Mouse (Mus musculus) kidney, embryonic 16.5 days (tissue): ENCODE measurements around the gene Alpi. TPM values are rescaled to one million over a fixed set of nuclear protein-coding genes. Genes with fewer than 3 reads are reported as not detected.

Experiments
- ATAC-seq: fragments of 200-750 bp; cut with Nextera tagmentation; 2 replicates; pipeline ENCODE4 v1.8.0; 2017; ENCODE audit warnings: moderate TSS enrichment; ENCODE audit not compliant: low FRiP score, low TSS enrichment
- H3K27ac ChIP-seq: fragments of 300-500 bp; sonication (generic); 2 replicates; pipeline ENCODE4 v1.5.1; 2014; ENCODE audit warnings: low read length
- H3K27me3 ChIP-seq: fragments of 300-500 bp; sonication (generic); 2 replicates; pipeline ENCODE4 v1.6.1; 2014; ENCODE audit warnings: low read length, control low read depth, mixed read lengths; ENCODE audit not compliant: insufficient read depth
- H3K36me3 ChIP-seq: fragments of 300-500 bp; sonication (generic); 2 replicates; pipeline ENCODE4 v1.6.1; 2014; ENCODE audit warnings: low read length, control low read depth, mixed read lengths; ENCODE audit not compliant: insufficient read depth
- H3K4me1 ChIP-seq: fragments of 300-500 bp; sonication (generic); 2 replicates; pipeline ENCODE4 v1.6.1; 2014; ENCODE audit warnings: low read length, control low read depth, mixed read lengths; ENCODE audit not compliant: insufficient read depth
- H3K4me2 ChIP-seq: fragments of 300-500 bp; sonication (generic); replicated peaks from 2 replicates; pipeline ENCODE4 v1.6.1; 2014; ENCODE audit warnings: low read depth, low read length
- H3K4me3 ChIP-seq: fragments of 300-500 bp; sonication (generic); 2 replicates; pipeline ENCODE4 v1.5.1; 2014; ENCODE audit warnings: mild to moderate bottlenecking, low read length
- H3K9ac ChIP-seq: fragments of 300-500 bp; sonication (generic); replicated peaks from 2 replicates; pipeline ENCODE4 v1.6.1; 2014; ENCODE audit warnings: low read length
- H3K9me3 ChIP-seq: fragments of 300-500 bp; sonication (generic); 2 replicates; pipeline ENCODE4 v1.6.1; 2016; ENCODE audit warnings: low read length, control low read depth
- WGBS: fragments of 180-500 bp; shearing (Covaris S2); extraction: QIAGEN DNeasy Blood & Tissue Kit; methylation state at CpG from one replicate; pipeline ENCODE4 v1.1.7; 2014; 5-methylcytosine and 5-hydroxymethylcytosine counted together
- polyA plus RNA-seq: library from polyadenylated mRNA; unstranded; fragments of >200 nt; fragmentation: Nextera tagmentation; extraction: Ambion mirVana; gene quantifications from 2 replicates; pipeline ENCODE4 v1.2.1, GENCODE M21; 2015

Alpi gene
- 0.06 TPM in 1 of 2 replicates, not detected in the other for polyA plus RNA-seq

DNA sequence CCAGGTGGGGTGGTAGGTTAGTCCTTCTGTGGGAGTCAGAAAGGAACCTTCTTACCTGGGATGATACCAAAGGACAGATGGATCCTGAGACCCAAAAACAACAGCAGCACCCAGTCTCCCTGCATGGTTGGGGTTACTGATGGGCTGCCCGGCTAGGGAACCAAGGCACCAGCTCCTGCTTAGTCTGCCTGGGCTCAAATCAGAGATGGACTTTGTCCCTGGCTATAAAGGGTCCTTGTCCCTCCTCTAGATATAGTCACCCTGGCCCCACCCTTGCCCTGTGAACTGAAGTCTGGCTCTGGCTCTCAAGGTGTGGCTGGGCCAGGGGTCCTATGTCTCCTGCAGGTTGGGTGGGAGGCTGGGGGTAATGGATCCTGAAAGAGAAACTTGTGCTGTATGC is at the start of gene Alpi:
Gene Alpi, minus strand, starts transcription at position 196 of the 400 bp plus-strand sequence.
- H3K4me3 ChIP-seq, result no peak within 1 kb of the TSS
- no peak for ATAC-seq
- H3K27ac ChIP-seq, result no peak within 1 kb of the TSS
- 94% methylated on average over 1 of the region's 1 CpGs for WGBS
- no peaks in the 10 kb centered on the region; the same call in 1 of the 2 replicates for H3K27me3 ChIP-seq
- no peaks in the 10 kb centered on the region for H3K36me3 ChIP-seq
- no peaks in the 10 kb centered on the region for H3K9me3 ChIP-seq
- no peak within 1 kb of the TSS for H3K4me2 ChIP-seq
- no peak within 1 kb of the TSS for H3K9ac ChIP-seq
- H3K4me1 ChIP-seq, result no peaks in the 10 kb centered on the region

DNA sequence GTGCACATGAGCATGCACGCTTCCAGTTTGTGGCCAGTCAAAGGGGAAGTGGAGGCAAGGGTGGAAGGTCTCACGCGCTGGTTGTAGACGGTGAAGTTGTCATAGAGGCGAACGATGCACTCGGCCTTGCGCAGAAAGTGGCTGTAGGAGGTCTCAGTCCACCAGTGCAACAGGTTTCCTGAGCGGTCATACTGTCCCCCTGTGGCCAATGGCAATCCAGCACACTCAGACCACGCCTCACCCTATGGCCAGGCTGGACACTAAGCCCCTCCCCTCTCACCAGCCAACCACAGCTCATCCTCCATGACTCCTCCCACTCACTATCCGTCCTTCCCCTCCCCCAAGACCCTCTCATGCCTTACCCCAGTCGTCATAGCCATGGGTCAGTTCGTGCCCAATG is 48.0 kb upstream of the Alpi start:
- 35% methylated on average over 13 of the region's 13 CpGs for WGBS
- H3K27me3 ChIP-seq, result peaks cover 40% of the 10 kb centered on the region
- H3K36me3 ChIP-seq, result no peaks in the 10 kb centered on the region
- H3K27ac ChIP-seq, result no peak overlapping the region
- H3K9ac ChIP-seq, result no peak overlapping the region
- ATAC-seq, result no peak
- H3K4me2 ChIP-seq, result no peak overlapping the region
- H3K4me3 ChIP-seq, result no peak overlapping the region
- H3K9me3 ChIP-seq, result no peaks in the 10 kb centered on the region
- peaks cover 6% of the 10 kb centered on the region for H3K4me1 ChIP-seq

DNA sequence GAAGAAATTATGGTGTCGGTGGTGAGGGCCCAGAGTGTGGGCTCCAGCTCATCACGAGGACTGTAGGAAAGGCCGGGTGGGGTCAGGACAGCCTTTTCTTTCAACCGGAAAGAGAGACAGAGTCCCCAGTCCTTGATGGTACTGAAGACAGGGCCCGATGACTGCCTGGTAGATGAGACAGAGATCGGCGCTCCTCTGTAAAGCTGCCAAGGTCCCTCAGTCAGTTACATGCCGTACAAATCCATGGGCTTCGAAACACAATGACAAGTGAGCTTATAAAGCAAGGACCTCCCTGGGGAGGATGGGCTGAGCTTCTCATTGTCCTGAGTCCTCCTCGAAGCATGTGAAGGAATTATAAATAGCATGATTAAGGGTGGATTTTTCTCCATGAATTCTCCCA is 41.7 kb upstream of the Alpi start:
- Histone ChIP-seq H3K4me1 (no peaks in the 10 kb centered on the region), H3K9me3 (no peaks in the 10 kb centered on the region), H3K27ac (no peak overlapping the region), H3K36me3 (no peaks in the 10 kb centered on the region), H3K27me3 (no peaks in the 10 kb centered on the region), H3K4me3 (no peak overlapping the region), H3K9ac (no peak overlapping the region), H3K4me2 (no peak overlapping the region)
- ATAC-seq, result no peak
- 77% methylated on average over 10 of the region's 10 CpGs for WGBS

DNA sequence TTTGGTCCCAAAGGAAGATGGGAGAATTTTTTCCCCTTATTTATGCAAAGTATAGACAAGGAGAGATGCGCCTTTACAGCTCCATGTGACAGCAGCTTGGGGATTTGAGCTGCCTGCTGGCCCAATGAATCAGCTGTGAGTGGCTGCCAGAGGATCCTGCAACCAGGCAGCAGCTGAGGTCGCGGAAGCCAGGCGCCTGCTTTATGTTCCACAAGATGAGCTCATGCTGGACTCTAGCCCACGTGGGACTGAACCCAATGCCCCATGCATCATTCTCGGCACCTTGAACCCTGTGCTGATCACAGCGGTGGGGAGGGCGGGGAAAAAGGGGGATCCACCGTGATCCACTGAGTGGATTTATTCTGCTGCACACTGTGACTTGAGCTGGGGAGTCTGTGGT is 41.0 kb upstream of the Alpi start:
- H3K27me3 ChIP-seq, result no peaks in the 10 kb centered on the region
- no peaks in the 10 kb centered on the region for H3K36me3 ChIP-seq
- H3K4me2 ChIP-seq, result no peak overlapping the region
- H3K4me1 ChIP-seq, result no peaks in the 10 kb centered on the region
- no peak for ATAC-seq
- WGBS, result 55% methylated on average over 9 of the region's 9 CpGs
- no peak overlapping the region for H3K9ac ChIP-seq
- no peak overlapping the region for H3K27ac ChIP-seq
- H3K4me3 ChIP-seq, result no peak overlapping the region
- no peaks in the 10 kb centered on the region for H3K9me3 ChIP-seq

DNA sequence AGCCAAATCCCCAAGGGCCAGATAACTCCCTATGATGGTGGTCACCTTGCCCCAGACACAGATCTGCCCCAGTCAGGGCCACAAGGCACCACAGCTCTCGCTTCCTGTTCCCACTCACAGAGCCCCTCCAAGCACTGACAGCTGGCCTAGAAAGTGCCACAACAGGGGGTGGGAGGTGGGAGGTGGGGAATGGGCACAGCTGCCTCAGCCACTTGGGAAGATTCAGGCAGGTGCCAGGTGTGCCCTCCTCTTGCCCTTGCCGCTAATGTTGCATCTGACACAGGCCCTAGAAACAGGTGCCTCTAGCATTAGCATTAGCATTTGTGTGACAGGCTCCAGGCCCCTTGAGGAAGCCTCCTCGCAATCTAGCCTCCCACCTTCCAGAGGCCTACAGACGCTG is 40.1 kb upstream of the Alpi start:
- no peaks in the 10 kb centered on the region for H3K9me3 ChIP-seq
- H3K9ac ChIP-seq, result no peak overlapping the region
- ATAC-seq, result no peak
- no peak overlapping the region for H3K27ac ChIP-seq
- 92% methylated on average over 4 of the region's 4 CpGs for WGBS
- H3K36me3 ChIP-seq, result no peaks in the 10 kb centered on the region
- H3K4me3 ChIP-seq, result no peak overlapping the region
- H3K4me1 ChIP-seq, result no peaks in the 10 kb centered on the region
- H3K4me2 ChIP-seq, result no peak overlapping the region
- no peaks in the 10 kb centered on the region for H3K27me3 ChIP-seq

DNA sequence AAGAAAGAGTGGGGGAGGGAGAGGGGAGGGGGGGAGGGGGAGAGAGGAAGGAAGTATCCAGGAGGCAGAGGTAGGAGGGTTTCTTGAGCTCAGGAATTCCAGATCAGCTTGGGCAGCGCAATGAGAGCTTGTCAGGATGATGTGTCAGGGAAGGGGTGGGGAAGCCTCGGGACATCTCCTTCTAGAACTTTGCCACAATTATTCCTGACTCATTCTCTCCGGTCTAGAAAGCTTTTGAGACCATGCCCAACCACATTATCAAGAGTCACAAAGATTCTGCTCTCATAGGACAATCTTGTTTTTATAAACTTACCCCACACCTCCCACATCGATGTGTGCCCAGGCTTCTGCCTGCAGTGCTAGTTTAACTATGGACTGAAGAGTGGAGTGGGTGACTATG is 30.4 kb upstream of the Alpi start:
- WGBS, result 79% methylated on average over 4 of the region's 4 CpGs
- Histone ChIP-seq H3K36me3 (no peaks in the 10 kb centered on the region), H3K27ac (no peak overlapping the region), H3K4me3 (no peak overlapping the region), H3K27me3 (peaks cover 22% of the 10 kb centered on the region), H3K4me1 (0 out of 2 replicates have a peak, but pooled peaks cover 2% of the 10 kb centered on the region), H3K9me3 (no peaks in the 10 kb centered on the region), H3K9ac (no peak overlapping the region), H3K4me2 (no peak overlapping the region)
- ATAC-seq, result no peak

DNA sequence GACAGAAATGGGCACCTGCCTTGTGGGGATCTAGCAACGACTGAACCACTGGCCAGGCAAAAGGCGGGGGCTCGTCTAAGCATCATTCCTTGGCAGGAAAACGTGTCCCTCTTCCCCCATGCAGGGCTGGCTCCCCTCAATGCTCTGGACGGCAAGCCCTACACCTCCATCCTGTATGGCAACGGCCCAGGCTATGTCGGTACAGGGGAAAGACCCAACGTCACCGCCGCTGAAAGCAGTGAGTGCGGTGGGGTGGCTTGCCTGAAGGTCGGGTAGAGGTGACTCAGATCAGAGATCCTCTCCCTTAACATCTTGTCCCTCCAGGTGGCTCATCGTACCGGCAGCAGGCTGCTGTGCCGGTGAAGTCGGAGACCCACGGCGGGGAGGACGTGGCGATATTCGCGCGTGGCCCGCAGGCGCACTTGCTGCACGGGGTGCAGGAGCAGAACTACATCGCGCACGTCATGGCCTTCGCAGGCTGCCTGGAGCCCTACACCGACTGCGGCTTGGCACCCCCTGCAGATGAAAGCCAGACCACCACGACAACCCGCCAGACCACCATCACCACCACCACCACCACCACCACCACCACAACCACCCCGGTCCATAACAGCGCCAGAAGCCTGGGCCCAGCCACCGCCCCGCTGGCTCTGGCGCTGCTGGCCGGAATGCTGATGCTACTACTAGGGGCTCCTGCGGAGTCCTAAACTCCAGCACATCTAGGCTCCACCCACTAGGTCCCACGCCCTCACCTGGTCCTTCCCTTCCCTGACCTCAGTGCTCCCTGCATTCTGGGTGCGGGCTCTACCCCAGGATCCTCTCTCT is 26.0 kb upstream of the Alpi start:
- 8% methylated on average over 43 of the region's 43 CpGs for WGBS

DNA sequence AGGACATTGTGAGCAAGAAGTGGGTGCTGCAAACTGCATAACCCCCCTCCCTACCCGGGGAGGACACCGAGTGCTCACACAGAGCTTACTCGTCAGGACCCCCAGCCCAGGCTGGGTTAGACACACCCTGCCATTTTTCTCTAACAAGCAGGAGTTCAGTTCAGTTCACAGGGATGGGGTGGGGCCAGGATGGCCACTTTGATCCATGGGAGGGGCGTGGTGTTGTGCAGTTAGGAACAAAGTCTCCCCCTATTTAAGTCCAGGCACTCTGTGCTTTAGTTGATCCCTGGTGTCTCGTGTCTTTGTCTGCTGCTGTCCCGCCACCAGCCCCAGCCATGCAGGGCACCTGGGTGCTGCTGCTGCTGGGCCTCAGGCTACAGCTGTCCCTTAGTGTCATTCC is 23.3 kb upstream of the Alpi start, which contains the start of gene Akp3:
Gene Akp3, plus strand, starts transcription at position 301 of the 400 bp plus-strand sequence.
- Histone ChIP-seq H3K9me3 (no peaks in the 10 kb centered on the region), H3K36me3 (no peaks in the 10 kb centered on the region), H3K4me1 (0 out of 2 replicates have a peak, but pooled peaks cover 2% of the 10 kb centered on the region), H3K27me3 (peaks cover 29% of the 10 kb centered on the region), H3K4me3 (no peak within 1 kb of the TSS), H3K9ac (no peak within 1 kb of the TSS), H3K4me2 (no peak within 1 kb of the TSS), H3K27ac (no peak within 1 kb of the TSS)
- no peak for ATAC-seq
- 75% methylated on average over 6 of the region's 6 CpGs for WGBS

More for the DNA sequence above, 26.0 kb upstream of the Alpi start:
- no peak overlapping the region for H3K27ac ChIP-seq
- H3K9ac ChIP-seq, result no peak overlapping the region
- no peaks in the 10 kb centered on the region for H3K36me3 ChIP-seq
- H3K9me3 ChIP-seq, result no peaks in the 10 kb centered on the region
- 0 out of 2 replicates have a peak, but pooled peaks cover 2% of the 10 kb centered on the region for H3K4me1 ChIP-seq
- no peak for ATAC-seq
- H3K4me2 ChIP-seq, result peak overlapping the region; percentile 41
- peak overlapping the region; percentile 16; the same call in 1 of the 2 replicates for H3K4me3 ChIP-seq
- peaks cover 29% of the 10 kb centered on the region for H3K27me3 ChIP-seq

DNA sequence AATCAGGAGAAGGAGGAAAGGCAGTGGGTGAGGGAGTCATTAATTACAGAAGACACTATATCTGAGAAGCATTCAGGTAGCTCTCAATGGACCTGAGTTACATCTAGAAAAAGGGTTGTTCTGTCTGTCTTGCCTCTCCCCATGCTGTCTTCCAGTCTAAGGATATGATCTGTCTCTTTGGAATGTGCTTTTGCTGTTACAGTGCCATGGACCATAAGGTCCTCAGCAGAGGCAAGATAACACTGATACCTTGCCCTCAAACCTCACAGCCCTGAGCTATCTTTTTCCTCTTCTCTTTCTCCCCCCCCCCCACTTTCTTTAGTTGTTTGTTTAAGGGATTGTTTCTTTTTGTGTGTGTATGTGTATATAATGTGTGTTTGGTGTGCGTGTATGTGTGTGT is 13.4 kb upstream of the Alpi start:
- no peaks in the 10 kb centered on the region for H3K9me3 ChIP-seq
- WGBS, result 86% methylated on average over 1 of the region's 1 CpGs
- no peaks in the 10 kb centered on the region for H3K36me3 ChIP-seq
- no peak overlapping the region for H3K27ac ChIP-seq
- no peak overlapping the region for H3K4me2 ChIP-seq
- no peak overlapping the region for H3K9ac ChIP-seq
- H3K27me3 ChIP-seq, result no peaks in the 10 kb centered on the region
- H3K4me3 ChIP-seq, result no peak overlapping the region
- no peak for ATAC-seq
- H3K4me1 ChIP-seq, result no peaks in the 10 kb centered on the region

DNA sequence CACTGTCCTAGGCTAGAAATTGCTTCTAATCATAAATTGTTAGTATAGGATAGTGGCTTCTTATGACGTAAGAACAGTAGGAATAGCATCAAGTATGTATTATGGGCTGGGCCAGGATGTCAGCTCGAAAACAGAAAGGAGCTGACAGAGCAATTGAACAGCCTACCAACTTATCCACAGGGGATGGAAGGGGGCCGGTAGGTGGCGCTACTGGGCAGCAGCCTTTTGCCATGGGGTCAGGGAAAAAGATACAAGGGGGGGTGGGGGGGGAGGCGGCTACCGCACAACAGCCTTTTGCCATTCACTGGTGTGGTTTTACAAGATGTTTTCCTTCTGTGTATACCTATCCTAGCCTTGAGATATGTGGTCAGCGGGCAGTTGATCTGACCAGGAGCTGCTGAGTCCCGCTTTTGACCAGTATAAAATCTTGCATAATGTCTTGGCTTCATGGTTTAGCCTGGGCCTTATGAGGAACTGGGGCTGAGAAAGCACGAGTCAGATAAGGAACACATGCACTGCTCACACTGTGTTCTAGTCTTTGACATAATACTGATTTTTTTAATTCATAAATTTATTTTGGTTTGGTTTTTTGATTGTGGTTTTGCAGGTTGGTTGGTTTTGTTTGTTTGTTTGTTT is 10.4 kb upstream of the Alpi start:
- no peak overlapping the region for H3K4me3 ChIP-seq
- no peak for ATAC-seq
- H3K27me3 ChIP-seq, result no peaks in the 10 kb centered on the region
- H3K9me3 ChIP-seq, result no peaks in the 10 kb centered on the region
- H3K9ac ChIP-seq, result no peak overlapping the region
- no peaks in the 10 kb centered on the region for H3K36me3 ChIP-seq
- 41% methylated on average over 9 of the region's 9 CpGs for WGBS
- no peak overlapping the region for H3K4me2 ChIP-seq
- no peak overlapping the region for H3K27ac ChIP-seq
- H3K4me1 ChIP-seq, result no peaks in the 10 kb centered on the region
